Mouse (Mus musculus) hindbrain, embryonic 10.5 days (tissue): ENCODE data around the gene Rimbp2. TPM values are rescaled to one million over a fixed set of nuclear protein-coding genes. Genes with fewer than 3 reads are reported as not detected.
"Not testable (repeated sequence)": the region's sequence is repeated elsewhere in the genome, so short reads cannot be mapped to it uniquely, and the experiment has no call there.

ENCODE experiments used
- DNase-seq: peaks from one replicate; pipeline ENCODE4 v3.0.0-alpha.2; 2017; ENCODE audit warnings: low spot score
- H3K27ac ChIP-seq: fragments of 300-500 bp; sonication (generic); 2 replicates; pipeline ENCODE4 v1.5.1; 2016; ENCODE audit warnings: mild to moderate bottlenecking, moderate library complexity
- H3K27me3 ChIP-seq: fragments of 300-500 bp; sonication (generic); 2 replicates; pipeline ENCODE4 v1.6.1; 2016; ENCODE audit warnings: mild to moderate bottlenecking; ENCODE audit not compliant: poor library complexity, insufficient read depth, severe bottlenecking
- H3K36me3 ChIP-seq: fragments of 300-500 bp; sonication (generic); 2 replicates; pipeline ENCODE4 v1.6.1; 2016; ENCODE audit warnings: mild to moderate bottlenecking, moderate library complexity
- H3K4me1 ChIP-seq: fragments of 300-500 bp; sonication (generic); replicated peaks from 2 replicates; pipeline ENCODE4 v1.6.1; 2016; ENCODE audit warnings: mild to moderate bottlenecking
- H3K4me3 ChIP-seq: fragments of 300-500 bp; sonication (generic); 2 replicates; pipeline ENCODE4 v1.5.1; 2016; ENCODE audit warnings: mild to moderate bottlenecking, moderate library complexity
- H3K9me3 ChIP-seq: fragments of 300-500 bp; sonication (generic); 2 replicates; pipeline ENCODE4 v1.6.1; 2016; ENCODE audit warnings: mild to moderate bottlenecking, moderate library complexity
- WGBS: fragments of 180-500 bp; shearing (Covaris S2); methylation state at CpG from one replicate; pipeline ENCODE4 v1.1.7; 2016; 5-methylcytosine and 5-hydroxymethylcytosine counted together
- polyA plus RNA-seq: library from polyadenylated mRNA; unstranded; fragments of >200 nt; fragmentation: Nextera tagmentation; extraction: Ambion mirVana; gene quantifications from 2 replicates; pipeline ENCODE4 v1.2.1, GENCODE M21; 2016

Gene Rimbp2
- polyA plus RNA-seq, 1 experiment from 2014 or later: 1.3 TPM

DNA sequence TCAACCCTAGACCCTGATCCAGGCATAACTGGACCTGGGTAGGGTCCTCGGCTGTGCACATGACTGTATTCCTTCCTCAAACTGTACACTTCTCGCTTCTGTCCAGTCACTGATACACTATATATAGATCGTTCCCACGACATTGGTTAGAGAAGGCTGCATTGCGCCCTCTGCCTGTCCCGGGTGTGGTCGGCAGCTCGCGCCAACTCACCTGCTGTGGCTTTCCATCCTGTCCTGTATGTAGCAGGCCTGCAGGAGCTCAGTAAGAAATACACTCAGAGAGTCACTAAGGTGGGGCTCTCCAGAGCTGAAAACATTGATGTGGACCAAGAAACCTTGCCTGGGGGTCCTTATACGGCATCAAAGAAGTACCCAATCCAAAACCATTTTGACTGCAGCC lies 17.6 kb upstream of the Rimbp2 start:
- peak overlapping the region; percentile 35; the same call in 1 of the 2 replicates for H3K27ac ChIP-seq

DNA sequence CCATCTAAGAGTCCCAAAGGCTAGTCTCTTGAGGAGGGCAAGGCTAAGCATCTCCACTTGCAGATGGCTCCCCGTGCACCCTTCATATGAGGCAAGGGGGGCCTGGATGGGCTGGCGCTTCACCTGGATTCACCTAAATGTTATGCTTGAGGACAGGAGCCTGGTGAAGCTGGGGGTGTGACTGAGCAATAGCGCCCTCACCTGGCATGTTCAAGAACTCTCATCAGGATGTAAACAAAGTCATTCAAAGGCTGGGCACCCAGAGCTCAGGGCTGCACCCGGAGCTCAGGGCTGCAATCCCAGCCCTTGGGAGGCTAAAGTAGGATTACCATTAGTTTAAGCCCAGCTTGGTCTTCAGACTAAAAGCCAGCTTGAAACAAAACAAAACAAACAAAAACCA lies 11.1 kb upstream of the Rimbp2 start:
- Histone ChIP-seq H3K4me1 (no peaks in the 10 kb centered on the region), H3K36me3 (no peaks in the 10 kb centered on the region), H3K27me3 (no peaks in the 10 kb centered on the region), H3K4me3 (no peak overlapping the region), H3K9me3 (peaks cover 15% of the 10 kb centered on the region), H3K27ac (no peak overlapping the region)
- DNase-seq: no peak
- 55% methylated on average over 4 of the region's 4 CpGs for WGBS

More for the DNA sequence above, 17.6 kb upstream of the Rimbp2 start:
- no peak overlapping the region for H3K4me3 ChIP-seq
- peaks cover 6% of the 10 kb centered on the region; the same call in 1 of the 2 replicates for H3K9me3 ChIP-seq
- no peak for DNase-seq
- H3K27me3 ChIP-seq: no peaks in the 10 kb centered on the region
- WGBS: 69% methylated on average over 10 of the region's 10 CpGs
- peaks cover 14% of the 10 kb centered on the region; the same call in 1 of the 2 replicates for H3K4me1 ChIP-seq
- no peaks in the 10 kb centered on the region for H3K36me3 ChIP-seq

DNA sequence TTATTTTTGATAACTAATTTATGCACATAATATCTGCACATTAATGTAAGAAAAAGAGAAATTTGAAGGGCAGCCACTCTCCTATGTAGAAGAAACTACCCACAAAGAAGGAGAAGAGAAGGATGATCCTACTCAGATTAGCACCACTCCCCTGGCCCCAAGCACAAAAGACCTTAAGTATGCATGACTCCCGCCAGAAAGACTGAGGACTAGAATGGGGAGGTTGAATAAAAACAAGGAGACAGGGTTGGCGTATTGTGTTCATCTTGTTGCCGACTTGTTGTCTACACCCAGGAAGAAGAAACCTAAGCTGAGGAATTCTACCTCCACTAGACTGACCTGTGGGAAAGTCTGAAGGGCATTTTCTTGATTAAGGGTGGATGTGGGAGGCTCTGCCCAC lies 5.6 kb upstream of the Rimbp2 start:
- Histone ChIP-seq H3K27me3 (no peaks in the 10 kb centered on the region), H3K4me3 (no peak overlapping the region), H3K27ac (no peak overlapping the region), H3K36me3 (no peaks in the 10 kb centered on the region), H3K4me1 (no peaks in the 10 kb centered on the region), H3K9me3 (peaks cover 11% of the 10 kb centered on the region; the same call in 1 of the 2 replicates)
- no peak for DNase-seq
- WGBS: 79% methylated on average over 3 of the region's 3 CpGs

DNA sequence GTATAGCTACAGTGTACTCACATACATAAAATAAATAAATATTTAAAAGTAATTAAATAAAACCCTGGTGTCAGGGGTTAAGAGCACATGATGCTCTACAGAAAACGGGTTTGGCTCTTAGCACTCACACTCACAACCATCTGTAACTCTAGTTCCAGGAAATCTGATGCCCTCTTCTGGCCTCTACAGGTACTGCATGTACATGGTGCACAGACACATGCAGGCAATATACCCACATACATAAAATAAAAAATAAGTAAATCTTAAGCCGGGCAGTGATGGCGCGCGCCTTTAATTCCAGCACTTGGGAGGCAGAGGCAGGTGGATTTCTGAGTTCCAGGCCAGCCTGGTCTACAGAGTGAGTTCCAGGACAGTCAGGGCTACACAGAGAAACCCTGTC lies 1.1 kb upstream of the Rimbp2 start:
- H3K9me3 ChIP-seq: not testable (repeated sequence)
- 87% methylated on average over 5 of the region's 5 CpGs for WGBS

DNA sequence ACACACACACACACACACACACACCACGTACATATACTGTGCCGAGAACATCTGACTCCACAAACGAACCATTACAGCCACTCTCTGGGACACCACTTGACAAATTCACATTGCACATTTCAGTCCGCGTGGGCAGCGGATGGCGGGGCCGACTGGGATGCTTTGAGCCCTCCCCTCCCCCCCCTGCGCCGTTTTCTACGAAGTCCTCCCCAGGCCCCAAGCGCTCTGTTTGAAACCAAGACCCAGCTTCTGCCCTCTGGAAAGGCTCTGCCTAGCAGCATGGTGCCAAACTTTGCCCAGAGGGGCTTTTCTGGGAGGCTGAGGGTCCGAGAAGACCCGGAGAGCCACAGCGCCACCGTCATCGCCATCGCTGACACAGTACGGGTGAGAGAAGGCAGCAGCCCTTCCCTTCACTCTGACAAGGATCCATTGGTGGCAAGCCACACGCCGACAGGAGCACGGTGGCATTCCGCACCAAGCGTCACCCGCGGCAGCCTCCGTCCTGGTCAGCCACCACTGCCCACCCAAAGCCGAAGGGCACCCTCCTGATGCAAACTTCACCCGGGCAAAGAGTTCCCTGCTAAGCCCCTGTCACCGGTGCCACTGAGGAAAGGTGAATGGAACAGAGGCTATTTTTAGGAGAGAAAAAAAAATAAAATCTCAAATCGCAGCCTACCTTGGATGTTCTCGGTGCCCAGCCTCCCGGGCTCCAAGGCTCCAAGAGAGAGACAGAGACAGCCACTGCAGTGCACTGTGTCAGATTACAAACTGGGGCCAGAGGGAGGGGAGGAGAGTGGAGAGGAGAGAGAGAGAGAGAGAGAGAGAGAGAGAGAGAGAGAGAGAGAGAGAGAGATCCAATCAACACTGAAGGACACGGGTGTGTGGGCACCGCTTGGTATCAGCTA lies 743 bp downstream of the Rimbp2 start:
- Histone ChIP-seq H3K36me3 (no peaks in the 10 kb centered on the region), H3K9me3 (0 out of 2 replicates have a peak, but pooled peaks cover 2% of the 10 kb centered on the region), H3K27me3 (peaks cover 27% of the 10 kb centered on the region), H3K27ac (peak overlapping the region; percentile 86), H3K4me3 (peak overlapping the region; percentile 65), H3K4me1 (peaks cover 25% of the 10 kb centered on the region)
- DNase-seq: peak; percentile 49
- under 1% methylated on average over 35 of the region's 35 CpGs for WGBS

More for the DNA sequence above, 1.1 kb upstream of the Rimbp2 start:
- Histone ChIP-seq H3K27me3 (peaks cover 27% of the 10 kb centered on the region), H3K4me1 (peaks cover 25% of the 10 kb centered on the region)
- not testable (repeated sequence) for H3K36me3 ChIP-seq, H3K27ac ChIP-seq, H3K4me3 ChIP-seq
- peak; percentile 27 for DNase-seq

DNA sequence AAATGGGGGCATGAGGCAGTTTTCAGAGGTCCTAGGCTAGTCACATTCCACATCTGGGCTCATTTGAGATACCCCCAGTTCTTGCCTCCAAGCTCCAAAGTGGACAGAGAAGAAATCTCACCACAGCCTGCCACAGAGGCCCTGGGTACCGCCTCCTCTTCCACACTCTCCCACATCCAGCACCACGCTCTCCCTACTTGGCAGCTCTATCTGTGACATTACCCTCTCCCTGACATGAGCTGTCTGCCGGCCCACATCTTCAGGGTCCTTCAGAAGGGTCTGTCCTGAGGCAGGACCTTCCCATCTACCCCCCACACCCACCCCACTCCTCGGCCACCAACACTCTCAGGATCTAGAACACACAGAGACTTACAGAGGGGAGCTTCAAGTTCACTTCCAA lies 1.8 kb downstream of the Rimbp2 start:
- Histone ChIP-seq H3K27me3 (peaks cover 27% of the 10 kb centered on the region), H3K9me3 (0 out of 2 replicates have a peak, but pooled peaks cover 2% of the 10 kb centered on the region), H3K4me1 (peaks cover 25% of the 10 kb centered on the region), H3K4me3 (peak overlapping the region; percentile 65), H3K27ac (no peak overlapping the region), H3K36me3 (no peaks in the 10 kb centered on the region)
- DNase-seq: no peak
- 34% methylated on average over 4 of the region's 4 CpGs for WGBS

DNA sequence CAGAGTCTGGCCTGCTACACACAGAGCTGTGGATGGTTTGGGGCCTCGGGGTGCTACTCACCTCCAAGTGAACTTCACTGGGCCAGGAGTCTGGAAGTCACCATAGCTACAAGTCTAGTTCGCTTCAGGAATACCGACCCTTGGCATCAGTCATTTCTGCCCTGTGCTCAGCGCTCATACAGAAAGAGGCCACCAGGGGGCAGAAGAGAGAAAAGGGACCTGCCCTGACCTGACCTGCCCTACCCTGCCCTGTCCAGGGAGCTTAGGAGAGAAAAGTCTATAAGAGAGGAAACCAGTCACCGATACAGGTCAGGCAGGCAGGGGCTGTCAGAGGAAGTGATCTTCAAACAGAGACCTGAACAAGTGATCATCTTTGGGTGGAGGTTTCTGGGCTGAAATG lies 6.2 kb downstream of the Rimbp2 start:
- peaks cover 17% of the 10 kb centered on the region for H3K27me3 ChIP-seq
- 0 out of 2 replicates have a peak, but pooled peaks cover 2% of the 10 kb centered on the region for H3K9me3 ChIP-seq
- no peaks in the 10 kb centered on the region for H3K36me3 ChIP-seq
- peaks cover 7% of the 10 kb centered on the region for H3K4me1 ChIP-seq
- no peak overlapping the region for H3K4me3 ChIP-seq
- H3K27ac ChIP-seq: no peak overlapping the region
- DNase-seq: peak; percentile 17
- 76% methylated on average over 5 of the region's 5 CpGs for WGBS

DNA sequence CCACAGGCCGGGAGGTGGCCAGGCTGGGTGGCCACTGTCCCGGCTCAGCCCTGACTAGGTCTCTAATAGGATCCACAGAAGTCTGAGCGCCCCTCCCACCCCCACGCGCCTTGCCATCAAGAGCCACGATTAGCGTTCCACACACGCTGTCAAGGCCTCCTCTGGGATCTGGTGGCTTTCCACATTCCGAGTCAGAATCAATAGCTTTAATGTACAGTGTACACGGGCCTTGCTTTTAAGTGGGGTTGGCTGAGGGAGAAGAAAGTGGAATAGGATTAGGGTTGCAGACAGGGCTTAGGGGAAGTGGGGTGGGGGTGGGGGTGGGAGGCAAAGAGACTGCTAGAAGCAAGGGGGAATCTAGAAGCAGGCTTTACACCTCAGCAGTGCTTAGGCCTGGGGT lies 12.8 kb downstream of the Rimbp2 start:
- H3K4me1 ChIP-seq: no peaks in the 10 kb centered on the region
- no peak for DNase-seq
- no peaks in the 10 kb centered on the region for H3K9me3 ChIP-seq
- no peak overlapping the region for H3K4me3 ChIP-seq
- 87% methylated on average over 10 of the region's 10 CpGs for WGBS
- H3K36me3 ChIP-seq: no peaks in the 10 kb centered on the region
- no peaks in the 10 kb centered on the region for H3K27me3 ChIP-seq
- H3K27ac ChIP-seq: no peak overlapping the region

DNA sequence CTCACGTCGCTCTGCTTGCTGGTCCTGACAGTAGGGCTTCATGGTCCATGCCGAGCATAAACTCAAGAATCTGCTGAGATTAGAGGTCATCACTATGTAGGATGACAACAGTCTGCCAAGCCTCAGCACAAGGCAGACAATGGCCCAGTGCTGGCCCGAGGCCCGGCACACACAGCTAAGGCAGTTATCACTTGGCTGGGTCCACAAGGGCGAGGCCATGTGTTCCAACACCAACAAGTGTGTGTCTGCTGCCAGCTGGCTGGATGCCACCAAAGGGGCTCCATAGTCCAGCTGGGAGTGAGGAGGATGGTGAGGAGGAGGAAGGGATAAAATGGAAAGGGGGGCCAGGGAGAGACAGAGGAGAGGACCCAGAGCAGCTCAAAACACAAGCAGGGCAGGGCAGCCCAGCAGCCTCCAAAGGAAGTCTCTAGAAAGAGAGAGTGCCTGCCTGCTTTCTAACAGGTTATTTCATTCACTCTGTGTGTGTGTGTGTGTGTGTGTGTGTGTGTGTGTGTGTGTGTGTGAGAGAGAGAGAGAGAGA lies 17.9 kb downstream of the Rimbp2 start:
- 88% methylated on average over 6 of the region's 6 CpGs for WGBS
- Histone ChIP-seq H3K36me3 (no peaks in the 10 kb centered on the region), H3K27ac (no peak overlapping the region), H3K4me3 (no peak overlapping the region), H3K27me3 (no peaks in the 10 kb centered on the region), H3K9me3 (no peaks in the 10 kb centered on the region), H3K4me1 (no peaks in the 10 kb centered on the region)
- no peak for DNase-seq

DNA sequence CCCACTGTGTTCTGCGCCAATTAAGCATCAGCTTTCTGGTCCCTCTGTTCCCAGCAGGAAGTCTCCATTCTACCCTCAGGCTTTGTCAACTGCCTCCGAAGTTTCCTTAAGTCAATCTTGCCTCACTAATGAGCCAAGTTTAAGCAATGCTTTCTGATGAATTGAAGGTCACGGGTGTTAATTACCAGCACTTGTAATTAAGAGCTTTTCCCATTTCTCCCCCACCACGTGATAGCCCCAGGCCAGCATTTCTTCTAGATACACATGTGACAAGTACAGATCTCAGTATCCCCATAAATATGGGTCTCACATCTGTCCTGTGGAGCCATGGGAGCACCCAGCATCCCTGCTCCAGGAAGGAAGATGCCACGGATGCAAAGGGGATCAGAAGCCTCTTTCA lies 20.5 kb downstream of the Rimbp2 start:
- H3K27ac ChIP-seq: no peak overlapping the region
- no peaks in the 10 kb centered on the region for H3K9me3 ChIP-seq
- no peak for DNase-seq
- H3K4me1 ChIP-seq: no peaks in the 10 kb centered on the region
- WGBS: 65% methylated on average over 5 of the region's 5 CpGs
- H3K27me3 ChIP-seq: no peaks in the 10 kb centered on the region
- no peaks in the 10 kb centered on the region for H3K36me3 ChIP-seq
- H3K4me3 ChIP-seq: no peak overlapping the region

DNA sequence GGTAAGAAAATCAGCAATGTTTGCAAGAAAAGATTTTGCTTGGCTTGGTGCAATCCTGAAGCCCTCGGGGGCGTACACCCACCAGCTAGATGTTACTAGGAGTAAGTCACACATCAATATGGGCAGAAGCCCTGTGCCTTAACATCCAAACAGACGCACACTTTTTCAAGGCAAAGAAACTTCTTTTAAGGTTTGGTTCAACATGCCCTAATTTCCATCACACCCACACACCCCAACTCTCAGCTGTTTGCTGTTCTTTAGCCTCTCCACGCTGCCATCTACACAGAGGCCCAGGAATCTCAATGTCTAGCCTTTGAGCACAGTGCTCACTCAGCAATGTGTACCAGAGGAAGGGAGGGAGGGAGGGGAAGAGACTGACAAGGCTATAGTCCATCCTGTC lies 28.2 kb downstream of the Rimbp2 start:
- DNase-seq: no peak
- no peak overlapping the region for H3K4me3 ChIP-seq
- WGBS: 72% methylated on average over 4 of the region's 4 CpGs
- peaks cover 8% of the 10 kb centered on the region for H3K4me1 ChIP-seq
- H3K27ac ChIP-seq: no peak overlapping the region
- H3K9me3 ChIP-seq: no peaks in the 10 kb centered on the region
- H3K36me3 ChIP-seq: no peaks in the 10 kb centered on the region
- H3K27me3 ChIP-seq: no peaks in the 10 kb centered on the region

DNA sequence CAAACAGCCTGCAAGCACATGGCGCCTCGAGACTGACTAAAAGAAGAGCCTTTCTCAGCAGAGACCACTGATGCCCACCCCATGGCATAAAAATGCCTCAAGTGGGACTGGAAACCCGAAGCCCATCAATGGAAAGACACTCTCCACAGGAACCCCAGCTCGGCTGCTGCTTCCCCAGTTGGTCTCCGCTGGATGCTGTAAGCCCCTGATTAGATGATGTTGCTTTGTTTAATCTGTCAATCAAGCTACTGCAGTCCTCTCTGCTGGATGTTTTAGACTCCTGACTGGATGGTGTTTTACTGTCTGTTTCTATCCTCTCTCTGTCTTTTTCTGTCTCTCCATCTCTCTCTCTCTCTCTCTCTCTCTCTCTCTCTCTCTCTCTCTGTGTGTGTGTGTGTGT lies 33.2 kb downstream of the Rimbp2 start:
- no peak for DNase-seq
- H3K4me3 ChIP-seq: no peak overlapping the region

More for the DNA sequence above, 33.2 kb downstream of the Rimbp2 start:
- no peaks in the 10 kb centered on the region for H3K27me3 ChIP-seq
- H3K9me3 ChIP-seq: 0 out of 2 replicates have a peak, but pooled peaks cover 5% of the 10 kb centered on the region
- 37% methylated on average over 5 of the region's 5 CpGs for WGBS
- H3K4me1 ChIP-seq: peaks cover 14% of the 10 kb centered on the region
- no peaks in the 10 kb centered on the region for H3K36me3 ChIP-seq
- H3K27ac ChIP-seq: no peak overlapping the region
